Mouse (Mus musculus): Measurements from ENCODE around the gene Grin2c.

DNA sequence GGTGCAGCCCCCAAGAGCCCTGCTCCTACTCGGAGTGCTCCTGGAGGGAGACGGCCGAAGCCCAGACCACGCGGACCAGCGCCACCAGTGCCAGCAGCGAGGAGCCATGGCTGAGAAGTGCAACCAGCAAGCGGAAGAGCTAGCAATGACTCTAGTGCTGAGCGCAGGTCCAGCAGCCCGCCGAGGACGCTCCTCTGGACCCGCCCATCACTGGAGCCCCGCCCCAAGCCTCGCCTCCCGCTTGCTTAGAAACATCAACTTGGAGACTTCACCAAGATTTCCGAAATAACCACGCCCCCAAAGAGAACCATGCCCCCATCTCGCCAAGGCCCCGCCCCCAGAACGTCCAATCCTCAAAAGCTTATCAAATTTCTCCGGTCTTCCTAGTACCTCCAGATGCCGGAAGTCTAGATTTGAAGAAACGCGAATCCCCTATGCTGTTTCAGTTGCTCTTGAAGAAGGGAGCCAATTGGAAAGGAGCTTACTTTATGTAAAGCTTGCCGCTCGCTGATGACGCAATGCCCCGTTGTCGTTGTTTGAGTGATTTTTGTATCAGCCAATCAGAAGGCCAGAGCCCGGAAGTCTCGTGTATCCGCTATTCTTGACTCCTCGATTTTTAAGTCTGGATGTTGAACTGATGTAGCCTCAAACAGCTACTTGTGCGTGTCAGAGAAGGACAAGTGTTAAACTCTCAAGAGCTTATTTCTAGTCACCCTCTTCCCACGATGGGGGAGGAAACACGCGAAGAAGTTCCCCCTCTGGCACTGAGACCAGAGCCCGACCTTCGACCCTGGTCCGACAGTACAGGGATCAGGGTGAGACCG, 9.9 kb upstream of the Grin2c start, which contains the start of gene Fdxr:
- TF ChIP-seq USF1 (IDR thresholded peaks at IDR 0.05; ENCODE audit: low read depth): no peak
- no peak for TF ChIP-seq CTCF (IDR thresholded peaks at IDR 0.05; ENCODE audit: control insufficient read depth, insufficient read depth, insufficient read length)
- no peak for TF ChIP-seq MYOD1 (IDR thresholded peaks at IDR 0.05; ENCODE audit: control insufficient read depth, insufficient read length, low read depth)
- no peak for TF ChIP-seq MYOG (IDR thresholded peaks at IDR 0.05; ENCODE audit: control insufficient read depth, extremely low read depth, insufficient read length)
- TF ChIP-seq MAX (IDR thresholded peaks at IDR 0.05): peak; percentile 35
